Mouse (Mus musculus) CD8-positive naive resting alpha-beta T cell, adult 2 months (primary cell): ENCODE results near the gene Fam104a.

Source experiments
- DNase-seq, 2 experiments: peaks; one replicate each; pipeline ENCODE4 v3.0.0; 2022; ENCODE audit warnings: low read depth in 2 of 2, low spot score in 2 of 2

Gene Fam104a

DNA sequence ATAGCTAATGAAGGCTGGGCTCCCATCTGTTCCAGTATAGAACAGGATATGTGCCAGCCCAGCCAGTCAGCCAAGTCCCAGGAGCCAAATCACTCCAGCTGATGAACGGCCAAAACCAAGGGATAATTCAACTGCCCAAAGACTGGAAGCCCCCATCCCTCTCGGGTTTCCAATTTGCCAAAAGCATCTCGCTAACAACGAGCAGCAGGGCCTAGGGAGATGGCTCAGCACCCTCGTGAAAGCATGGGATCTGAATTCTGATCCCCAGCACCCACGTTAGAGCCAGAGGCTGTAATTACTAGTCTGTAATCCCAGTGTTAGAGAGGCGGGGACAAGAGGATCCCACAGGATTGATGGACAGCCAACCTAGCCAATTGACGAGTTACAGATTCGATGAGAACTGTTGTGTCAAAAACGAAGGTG lies 49.2 kb downstream of the Fam104a start:
- DNase-seq: no peak

DNA sequence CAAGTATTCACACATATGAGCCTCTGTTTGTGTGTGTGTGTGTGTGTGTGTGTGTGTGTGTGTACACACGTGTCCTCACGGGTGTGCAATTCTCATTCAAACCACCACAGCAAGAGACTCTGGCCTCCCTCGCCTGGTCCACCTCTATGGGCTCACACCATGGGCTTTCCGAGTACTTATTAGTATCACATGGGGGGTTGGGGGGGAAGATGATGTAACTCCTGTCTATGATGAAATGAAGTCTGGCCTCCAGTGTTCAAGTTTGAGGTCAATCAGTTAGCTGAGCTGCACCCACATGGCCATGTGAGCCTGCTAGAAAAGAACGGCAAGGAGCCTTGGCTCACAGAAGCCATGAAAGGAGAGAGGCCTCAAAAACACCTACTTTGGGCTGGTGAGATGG lies 50.6 kb downstream of the Fam104a start:
- DNase-seq: no peak

DNA sequence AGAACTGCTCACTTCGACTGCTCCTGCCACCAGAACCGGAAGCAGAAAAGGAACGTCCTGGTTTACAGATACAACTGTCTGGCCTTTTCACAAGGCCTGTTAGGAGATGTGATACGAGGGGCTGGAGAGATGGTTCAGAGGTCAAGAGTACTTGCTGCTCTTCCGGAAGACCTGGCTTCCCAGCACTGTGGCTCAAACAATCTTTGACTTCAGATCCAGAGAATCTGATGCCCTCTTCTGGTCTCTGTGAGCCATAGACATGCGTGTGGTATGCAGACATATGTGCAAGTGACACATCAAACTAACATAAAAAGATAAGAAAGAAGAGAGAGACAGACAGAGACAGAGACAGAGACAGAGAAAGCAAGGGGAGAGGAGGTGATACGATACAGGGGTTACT lies 51.7 kb downstream of the Fam104a start:
- no peak for DNase-seq

DNA sequence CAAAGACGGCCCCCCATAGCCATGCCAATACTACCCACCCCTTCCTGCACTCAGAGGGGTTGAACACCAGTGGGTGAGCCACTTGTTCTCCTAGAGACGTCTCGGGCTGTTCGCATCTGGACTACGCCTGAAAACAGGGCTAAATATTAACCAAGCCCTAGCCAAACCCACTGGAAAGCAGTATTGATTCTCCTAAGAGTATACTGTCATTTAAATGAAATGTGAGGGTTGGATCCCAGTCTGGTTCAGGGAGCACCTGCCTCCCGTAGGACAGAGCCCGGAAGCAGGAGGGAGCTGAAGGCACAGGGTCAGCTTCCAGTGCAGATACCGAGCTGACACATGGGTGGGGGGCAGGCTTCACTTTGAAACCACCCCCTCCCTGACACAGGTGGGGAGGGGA lies 52.1 kb downstream of the Fam104a start:
- no peak for DNase-seq

DNA sequence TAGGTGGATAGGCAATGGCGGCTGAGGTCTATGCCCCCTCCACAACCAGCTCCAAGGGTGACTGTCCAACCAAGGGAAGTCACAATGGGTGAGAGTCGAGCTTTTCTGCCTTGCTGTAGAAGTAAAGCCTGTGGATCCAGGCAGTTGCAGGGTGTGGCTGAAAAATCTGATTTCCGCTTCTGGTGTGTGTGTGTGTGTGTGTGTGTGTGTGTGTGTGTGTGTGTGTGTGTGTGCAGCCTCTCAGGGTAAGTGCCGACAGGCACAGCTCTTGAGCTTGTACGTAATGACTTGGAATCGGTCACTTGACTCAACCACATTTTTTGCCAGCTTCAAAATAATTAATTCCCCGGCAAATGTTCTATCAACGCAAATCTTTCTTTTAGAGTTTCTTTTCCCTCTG lies 52.7 kb downstream of the Fam104a start:
- no peak for DNase-seq

DNA sequence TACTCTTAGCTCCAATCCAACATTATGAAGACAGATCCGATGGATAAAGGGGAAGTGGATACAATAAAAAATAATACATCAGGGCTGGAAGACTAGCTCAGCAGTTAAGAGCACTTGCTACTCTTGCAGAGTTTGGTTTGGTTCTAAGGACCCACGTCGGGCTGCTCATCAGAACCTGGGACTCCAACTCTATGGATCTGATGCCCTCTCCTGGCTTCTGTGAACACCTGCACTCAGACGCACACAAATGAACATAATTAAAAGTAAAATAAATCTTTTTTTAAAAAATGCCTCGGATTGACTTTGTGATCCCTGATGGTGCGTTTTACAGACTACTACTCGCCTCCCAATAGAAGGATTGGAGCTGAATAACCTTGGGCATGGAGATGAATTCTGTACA lies 53.3 kb downstream of the Fam104a start:
- DNase-seq: no peak

DNA sequence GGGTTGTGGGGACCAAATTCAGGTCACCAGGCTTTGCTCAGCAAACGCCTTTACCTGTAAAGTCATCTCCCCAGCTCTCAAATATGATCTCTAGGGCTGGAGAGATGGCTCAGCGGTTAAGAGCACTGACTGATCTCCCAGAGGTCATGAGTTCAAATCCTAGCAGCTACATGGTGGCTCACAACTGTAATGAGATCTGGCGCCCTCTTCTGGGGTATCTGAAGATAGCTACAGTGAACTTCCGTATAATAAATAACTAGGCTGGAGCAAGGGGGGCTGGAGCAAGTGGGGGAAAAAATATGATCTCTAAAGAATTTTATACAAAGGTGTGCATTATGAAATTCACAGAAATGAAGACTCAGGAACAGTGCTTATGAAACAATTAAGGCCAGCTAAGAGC lies 56.2 kb downstream of the Fam104a start:
- peak in 1 of 2 experiments; percentile 19 for DNase-seq

DNA sequence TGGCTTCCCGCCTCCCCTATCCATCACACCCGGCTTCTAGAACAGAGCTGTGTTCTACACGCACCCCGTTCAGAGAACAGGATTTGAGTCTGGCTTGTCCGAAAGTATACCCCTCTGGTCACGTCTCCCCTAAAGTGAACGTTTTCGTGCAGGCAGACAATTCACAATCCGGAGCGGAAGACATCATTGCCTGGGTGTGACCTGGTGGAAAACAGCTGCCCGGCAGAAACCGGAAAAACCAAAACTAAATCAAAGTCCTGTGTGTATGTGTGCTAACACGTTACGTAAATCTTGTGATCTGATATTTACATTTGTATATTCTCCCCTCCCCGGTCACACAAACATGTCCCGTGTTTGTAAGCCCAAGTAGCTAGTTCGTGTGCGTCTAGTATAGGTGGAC lies 58.5 kb downstream of the Fam104a start:
- DNase-seq: no peak

DNA sequence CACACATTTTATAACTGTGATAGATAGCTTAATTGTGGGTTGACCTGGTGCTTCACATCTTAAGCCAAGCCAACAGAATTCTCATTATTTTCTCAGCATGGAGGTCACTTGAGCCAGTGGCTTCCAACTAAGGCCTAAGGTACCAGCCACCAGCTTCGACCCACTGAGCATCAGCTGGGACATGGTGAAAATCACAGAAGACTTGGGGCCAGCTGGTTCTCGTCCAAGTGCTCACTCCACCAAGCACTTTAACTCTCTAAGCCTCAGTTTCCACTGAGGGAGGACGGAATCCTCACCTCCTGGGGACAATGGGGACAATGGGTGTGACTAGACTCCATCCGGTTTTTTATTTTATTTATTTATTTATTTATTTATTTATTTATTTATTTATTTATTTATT lies 61.9 kb downstream of the Fam104a start:
- DNase-seq: no peak

DNA sequence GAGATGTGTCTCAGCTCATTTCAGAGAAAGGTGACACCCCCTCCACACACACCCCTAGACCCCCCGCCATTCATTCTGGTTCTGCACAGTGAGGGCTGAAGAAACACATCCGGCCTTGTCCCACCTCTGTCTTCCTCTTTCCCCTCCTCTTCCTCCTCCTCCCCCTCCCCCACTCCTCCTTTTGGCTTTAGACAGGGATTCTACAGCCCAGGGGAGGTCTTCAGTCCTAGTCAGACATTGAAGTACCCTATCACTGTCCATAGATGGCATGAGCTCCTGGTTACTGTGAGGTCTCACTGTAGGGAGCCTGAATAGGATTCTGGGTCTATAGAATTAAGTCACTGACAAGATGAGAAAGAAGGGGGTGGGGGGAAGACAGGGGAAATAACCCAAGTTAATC lies 63.0 kb downstream of the Fam104a start:
- DNase-seq: no peak

DNA sequence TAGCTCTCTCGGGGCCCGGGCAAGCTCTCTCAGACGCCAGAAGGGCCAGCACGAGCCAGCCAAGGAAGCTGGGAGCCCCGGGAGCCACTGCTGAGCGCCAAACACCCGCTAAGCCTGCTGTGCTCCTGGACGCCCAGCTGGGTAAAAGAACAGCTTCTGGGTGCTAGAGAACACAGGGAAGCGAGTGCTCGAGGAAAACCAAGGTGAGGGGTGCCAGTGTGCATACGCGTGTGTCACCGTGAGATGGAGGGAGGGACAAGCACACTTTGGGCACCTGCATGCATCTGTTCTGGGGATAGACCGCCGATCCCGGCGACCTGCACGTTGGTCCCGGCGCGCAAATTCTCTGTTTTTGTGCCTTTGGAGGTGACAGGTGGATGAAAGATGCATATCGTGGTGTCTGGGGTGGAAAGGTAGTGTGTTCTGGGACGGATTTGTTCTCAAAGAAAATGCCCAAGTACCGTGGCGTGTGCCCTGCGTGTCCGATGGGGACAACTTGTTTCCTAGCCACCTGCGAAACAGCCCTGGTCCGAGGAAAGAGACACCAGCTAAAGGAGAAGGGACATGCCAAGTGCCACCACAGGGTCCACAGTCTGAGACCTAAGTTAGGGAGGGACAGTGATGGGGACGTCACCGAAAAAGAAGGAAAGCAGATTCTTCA lies 64.4 kb downstream of the Fam104a start:
- DNase-seq: peak in 1 of 2 experiments; percentile 7

DNA sequence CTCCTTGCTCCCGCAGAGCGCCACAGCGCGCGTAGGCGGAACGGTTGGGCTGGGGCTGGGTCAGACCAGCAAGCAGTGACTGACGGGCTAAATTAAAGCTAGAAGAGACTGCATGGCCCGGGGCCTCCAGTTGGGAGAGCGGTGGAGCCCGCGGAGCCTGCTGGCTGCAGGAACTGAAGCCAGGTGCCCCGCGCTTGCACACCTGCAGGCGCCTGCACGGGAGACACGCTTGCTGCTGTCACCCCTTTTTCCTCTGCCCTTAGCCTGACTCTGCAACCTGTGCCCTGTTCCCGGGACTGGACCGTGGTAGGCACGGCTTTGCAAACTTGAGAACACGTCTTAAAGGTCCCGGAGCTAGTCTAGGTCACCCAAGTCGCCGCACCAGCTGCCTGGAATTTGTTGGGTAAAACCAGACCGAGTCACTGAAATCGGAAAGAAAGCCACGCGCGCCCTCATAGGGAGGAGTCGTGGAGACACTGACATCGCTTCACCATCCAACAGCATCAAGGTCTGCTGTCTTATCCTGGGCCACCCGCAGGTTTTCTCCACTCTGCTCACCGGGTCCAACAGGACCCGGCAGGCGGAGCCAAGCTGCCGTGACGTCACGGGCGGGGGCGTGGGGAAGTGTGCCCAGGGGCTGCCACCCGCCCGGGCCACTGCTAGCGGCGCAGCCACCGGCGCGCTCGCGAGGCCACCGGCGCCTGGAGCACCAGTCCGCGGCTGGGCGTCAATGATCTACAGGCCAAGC lies 65.1 kb downstream of the Fam104a start, which contains the start of gene Sstr2:
Gene Sstr2, plus strand, starts transcription at position 671 of the 748 bp plus-strand sequence.
- peak; percentile 44 to 65 for DNase-seq

DNA sequence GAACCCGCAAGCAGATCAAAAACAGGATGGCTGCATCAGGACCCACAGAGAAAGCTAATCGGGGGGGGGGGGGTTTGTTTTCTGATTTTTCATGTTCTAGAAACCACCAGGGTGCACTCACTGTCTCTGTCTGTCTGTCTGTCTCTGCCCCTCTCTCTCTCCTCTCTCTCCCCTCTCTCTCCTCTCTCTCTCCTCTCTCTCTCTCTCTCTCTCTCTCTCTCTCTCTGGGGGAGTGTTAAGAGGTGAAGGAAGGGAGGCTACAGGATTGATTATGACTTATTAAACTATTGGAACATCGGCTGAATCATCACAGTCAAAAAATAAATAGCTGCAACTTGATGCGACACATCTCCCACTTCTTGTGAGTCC lies 65.7 kb downstream of the Fam104a start:
- no peak for DNase-seq

DNA sequence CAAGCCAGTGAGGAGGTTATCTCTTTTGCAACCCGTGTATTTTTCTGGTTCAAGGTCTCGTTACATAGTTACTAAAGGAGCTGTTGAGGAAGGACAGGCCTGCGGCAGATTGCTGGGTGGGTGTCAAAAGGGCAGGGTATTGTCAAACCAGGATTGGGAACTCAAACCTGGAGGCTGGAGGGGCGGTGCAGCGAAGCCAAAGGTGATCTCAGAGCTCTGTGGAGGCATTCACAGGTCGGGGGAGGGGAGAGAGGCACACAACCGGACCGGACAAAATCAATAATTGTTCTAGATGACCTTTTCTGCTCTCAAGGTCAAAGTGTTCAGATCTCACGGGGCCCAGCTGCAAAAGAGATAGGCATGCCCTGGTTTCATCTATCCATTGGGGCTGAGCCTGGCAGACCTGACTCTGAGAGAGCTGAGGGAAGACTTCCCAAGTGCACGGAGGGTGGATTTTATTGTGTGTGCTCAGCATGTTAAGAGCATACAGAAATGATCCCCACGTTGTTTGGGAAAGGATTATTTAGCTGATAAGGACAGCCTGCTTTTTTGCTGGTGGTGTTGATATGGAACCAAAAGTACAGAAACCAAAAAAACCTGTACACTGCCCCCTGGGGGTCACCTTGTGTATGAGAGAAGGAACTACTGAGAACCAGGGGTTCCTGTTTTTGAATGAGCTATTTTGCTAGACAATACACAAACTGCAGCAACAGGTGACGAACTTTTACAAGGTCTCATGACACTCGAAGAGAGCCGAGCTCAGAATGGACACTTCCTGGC lies 66.6 kb downstream of the Fam104a start:
- peak; percentile 61 to 80 for DNase-seq

DNA sequence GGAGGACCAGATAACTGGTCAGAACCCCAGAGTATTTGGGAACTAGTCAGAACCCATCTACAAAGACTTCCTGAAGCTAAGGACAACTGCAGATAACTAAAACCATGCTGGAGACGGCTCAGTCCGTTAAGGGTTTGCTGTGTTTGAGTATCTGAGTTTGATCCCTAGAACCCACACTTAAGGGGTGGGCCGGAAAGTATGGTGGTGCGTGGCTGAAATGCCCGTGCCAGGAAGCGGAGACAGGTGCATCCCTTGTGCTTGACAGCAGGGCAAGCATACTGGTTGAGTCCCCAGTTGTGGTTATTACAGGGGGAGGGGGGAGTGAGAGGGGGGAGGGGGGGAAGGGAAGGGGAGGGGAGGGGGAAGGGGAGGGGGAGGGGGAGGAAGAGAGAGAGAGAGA lies 69.5 kb downstream of the Fam104a start:
- DNase-seq: no peak

DNA sequence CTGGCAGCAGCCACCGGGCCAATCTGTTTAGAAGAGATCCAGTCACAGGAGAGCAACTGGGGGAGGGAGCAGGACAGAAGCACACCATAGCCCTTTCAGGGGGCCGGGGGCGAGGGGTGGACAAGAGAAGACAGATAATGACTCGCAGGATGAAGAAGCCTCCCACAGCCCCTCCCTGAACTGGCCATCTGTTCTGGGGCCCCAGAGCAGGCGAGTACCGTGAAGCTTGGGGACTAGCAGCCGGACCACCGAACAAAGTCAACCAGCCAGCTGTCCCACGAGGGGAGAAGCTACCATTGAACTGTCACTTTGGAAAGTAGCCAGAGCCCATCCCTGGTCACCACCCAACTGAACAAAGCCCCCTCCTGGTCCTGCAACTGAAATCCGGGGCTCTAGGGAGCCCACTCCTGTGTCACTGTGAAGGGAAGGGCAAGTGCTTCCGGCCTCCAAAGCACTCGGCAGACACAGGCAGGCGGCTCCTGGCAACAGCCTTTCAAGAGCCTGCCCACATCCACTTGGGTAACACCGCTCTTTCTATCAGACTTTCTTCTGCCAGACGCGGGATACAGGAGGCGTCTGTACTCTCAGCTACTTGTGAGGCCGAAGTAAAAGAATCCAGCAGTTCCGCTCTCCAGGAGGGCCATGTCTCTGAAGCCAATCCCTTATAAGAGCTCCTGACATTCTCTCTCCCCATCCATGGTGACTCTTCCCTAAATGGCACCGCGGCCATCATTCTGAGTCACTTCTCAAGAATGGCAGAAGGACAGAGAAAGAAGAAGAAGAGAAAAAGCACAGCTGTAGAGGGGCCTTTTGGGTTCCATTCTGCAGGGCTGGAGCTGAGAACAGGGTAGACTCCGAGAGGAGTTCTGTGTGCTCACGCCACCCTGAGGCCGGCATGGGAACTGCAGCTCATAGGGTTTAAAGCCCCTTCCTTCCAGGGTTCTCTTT lies 72.0 kb downstream of the Fam104a start:
- peak; percentile 44 to 63 for DNase-seq
